Mouse (Mus musculus): ENCODE data around the gene Gstm5. TPM values are rescaled to one million over a fixed set of nuclear protein-coding genes. Genes with fewer than 3 reads are reported as not detected.

The Gstm5 gene
- polyA plus RNA-seq, 1 experiment from 2014 or later = 196 TPM

DNA sequence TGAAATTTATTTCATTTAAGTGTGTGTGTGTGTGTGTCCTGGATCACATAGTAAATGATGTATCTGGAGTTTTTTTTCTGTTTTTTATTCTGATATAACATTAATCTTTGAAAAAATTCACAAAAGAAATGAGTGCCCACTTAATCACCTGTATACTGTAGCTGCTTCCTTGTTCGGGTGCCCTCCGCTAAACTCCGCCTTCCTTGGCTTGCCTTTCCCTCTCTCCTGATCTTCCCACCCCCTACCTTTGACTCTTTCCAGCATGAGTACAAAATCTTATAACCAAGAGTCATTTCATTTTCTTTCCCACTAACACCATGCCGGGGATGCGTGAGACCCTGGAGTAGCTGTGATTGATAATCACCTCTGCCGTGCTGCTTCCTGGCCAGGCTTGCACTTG, 36.5 kb downstream of the Gstm5 start:
- ATAC-seq (replicated peaks; ENCODE audit: low FRiP score, low TSS enrichment, low read depth) (peak; percentile 7; the same call in 1 of the 2 replicates), DNase-seq (ENCODE audit: low spot score) (no peak)
- Histone ChIP-seq H3K9ac (ENCODE audit: low read length) (no peak overlapping the region), H3K27me3 (replicated peaks; ENCODE audit: control insufficient read depth, insufficient read depth, low read length) (no peaks in the 10 kb centered on the region), H3K9me3 (ENCODE audit: control insufficient read depth, low read length) (no peaks in the 10 kb centered on the region), H3K4me3 (ENCODE audit: low read depth, low read length) (no peak overlapping the region), H3K27ac (ENCODE audit: low read depth) (no peak overlapping the region), H3K36me3 (ENCODE audit: control insufficient read depth, insufficient read depth, low read length) (no peaks in the 10 kb centered on the region), H3K4me2 (ENCODE audit: low read length) (no peak overlapping the region), H3K4me1 (replicated peaks; ENCODE audit: control insufficient read depth, insufficient read depth, low read length) (no peaks in the 10 kb centered on the region)
- 64% methylated on average over 6 of the region's 6 CpGs for WGBS

DNA sequence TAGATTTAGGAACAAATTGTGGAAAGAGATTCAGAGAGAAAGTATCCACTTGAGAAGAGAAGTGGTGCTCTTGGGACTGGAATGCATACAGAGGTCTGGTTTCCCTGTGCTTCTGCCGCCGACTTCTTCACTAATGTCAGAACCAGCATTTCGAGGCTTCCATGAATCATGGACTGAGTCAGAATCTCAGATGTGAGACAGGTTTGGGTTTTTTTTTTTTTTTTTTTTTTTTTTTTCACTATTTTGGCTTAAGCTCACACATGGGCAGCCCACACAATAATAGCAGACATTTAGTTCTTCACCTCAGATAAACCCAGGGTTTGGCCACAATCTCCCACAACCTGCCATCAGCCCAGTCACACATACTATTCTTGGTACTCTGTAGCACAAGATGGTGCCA, 39.6 kb downstream of the Gstm5 start:
- ATAC-seq (replicated peaks; ENCODE audit: low FRiP score, low TSS enrichment, low read depth) = no peak
- H3K9ac ChIP-seq (ENCODE audit: low read length) = no peak overlapping the region
- H3K4me1 ChIP-seq (replicated peaks; ENCODE audit: control insufficient read depth, insufficient read depth, low read length) = no peaks in the 10 kb centered on the region
- H3K27ac ChIP-seq (ENCODE audit: low read depth) = no peak overlapping the region
- no peak for DNase-seq (ENCODE audit: low spot score)
- H3K4me2 ChIP-seq (ENCODE audit: low read length) = no peak overlapping the region
- 82% methylated on average over 3 of the region's 3 CpGs for WGBS
- H3K27me3 ChIP-seq (replicated peaks; ENCODE audit: control insufficient read depth, insufficient read depth, low read length) = no peaks in the 10 kb centered on the region
- H3K36me3 ChIP-seq (ENCODE audit: control insufficient read depth, insufficient read depth, low read length) = no peaks in the 10 kb centered on the region
- H3K9me3 ChIP-seq (ENCODE audit: control insufficient read depth, low read length) = no peaks in the 10 kb centered on the region
- no peak overlapping the region for H3K4me3 ChIP-seq (ENCODE audit: low read depth, low read length)

DNA sequence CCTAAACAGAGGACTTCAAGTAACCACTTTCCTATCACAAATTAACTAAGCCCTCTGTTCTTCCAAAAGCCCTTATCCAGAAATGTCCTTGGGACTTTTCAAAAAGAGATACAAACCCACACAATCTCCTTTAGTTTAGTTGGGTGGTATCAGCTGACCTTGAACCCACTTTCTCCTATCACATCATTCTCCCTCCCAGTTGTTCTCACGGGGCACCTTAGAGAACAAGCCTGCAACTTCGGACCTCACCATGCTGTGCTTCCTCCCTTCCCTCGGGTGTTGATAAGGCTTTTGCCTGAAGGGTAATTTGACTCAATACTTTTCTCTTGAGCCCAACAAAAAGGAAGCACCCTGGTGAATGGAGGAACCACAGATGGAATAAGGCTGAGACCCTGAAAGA, 40.3 kb downstream of the Gstm5 start:
- Histone ChIP-seq H3K27ac (ENCODE audit: low read depth) (no peak overlapping the region), H3K4me3 (ENCODE audit: low read depth, low read length) (no peak overlapping the region), H3K9me3 (ENCODE audit: control insufficient read depth, low read length) (no peaks in the 10 kb centered on the region), H3K4me2 (ENCODE audit: low read length) (no peak overlapping the region), H3K27me3 (replicated peaks; ENCODE audit: control insufficient read depth, insufficient read depth, low read length) (no peaks in the 10 kb centered on the region), H3K36me3 (ENCODE audit: control insufficient read depth, insufficient read depth, low read length) (no peaks in the 10 kb centered on the region), H3K9ac (ENCODE audit: low read length) (no peak overlapping the region), H3K4me1 (replicated peaks; ENCODE audit: control insufficient read depth, insufficient read depth, low read length) (no peaks in the 10 kb centered on the region)
- ATAC-seq (replicated peaks; ENCODE audit: low FRiP score, low TSS enrichment, low read depth) (no peak), DNase-seq (ENCODE audit: low spot score) (no peak)
- 61% methylated on average over 3 of the region's 3 CpGs for WGBS

DNA sequence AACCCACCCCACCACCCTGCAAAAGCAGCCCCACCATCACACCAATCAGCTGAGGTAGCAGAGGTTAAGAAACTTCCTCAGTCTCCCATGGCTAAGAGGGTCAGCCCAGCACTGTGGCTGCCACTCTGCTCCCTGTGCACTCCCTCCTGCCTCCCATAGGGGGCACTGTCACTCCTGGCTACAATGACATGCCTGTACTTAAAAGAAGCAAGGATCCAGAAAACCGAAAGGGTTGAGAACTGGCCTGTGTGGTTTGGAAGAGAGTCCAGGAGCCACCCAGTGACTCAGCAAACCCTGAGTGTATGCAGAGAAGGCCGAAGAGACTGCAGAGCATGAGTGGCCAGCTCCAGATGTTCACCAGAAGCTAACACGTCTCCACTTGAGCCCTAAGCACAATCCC, 43.8 kb downstream of the Gstm5 start:
- ATAC-seq (replicated peaks; ENCODE audit: low FRiP score, low TSS enrichment, low read depth) = no peak
- Histone ChIP-seq H3K4me3 (ENCODE audit: low read depth, low read length) (no peak overlapping the region), H3K4me1 (replicated peaks; ENCODE audit: control insufficient read depth, insufficient read depth, low read length) (no peaks in the 10 kb centered on the region), H3K36me3 (ENCODE audit: control insufficient read depth, insufficient read depth, low read length) (no peaks in the 10 kb centered on the region), H3K9ac (ENCODE audit: low read length) (no peak overlapping the region), H3K4me2 (ENCODE audit: low read length) (no peak overlapping the region), H3K27ac (ENCODE audit: low read depth) (no peak overlapping the region), H3K9me3 (ENCODE audit: control insufficient read depth, low read length) (no peaks in the 10 kb centered on the region), H3K27me3 (replicated peaks; ENCODE audit: control insufficient read depth, insufficient read depth, low read length) (no peaks in the 10 kb centered on the region)
- 50% methylated on average over 3 of the region's 3 CpGs for WGBS
- peak; percentile 80 for DNase-seq (ENCODE audit: low spot score)

DNA sequence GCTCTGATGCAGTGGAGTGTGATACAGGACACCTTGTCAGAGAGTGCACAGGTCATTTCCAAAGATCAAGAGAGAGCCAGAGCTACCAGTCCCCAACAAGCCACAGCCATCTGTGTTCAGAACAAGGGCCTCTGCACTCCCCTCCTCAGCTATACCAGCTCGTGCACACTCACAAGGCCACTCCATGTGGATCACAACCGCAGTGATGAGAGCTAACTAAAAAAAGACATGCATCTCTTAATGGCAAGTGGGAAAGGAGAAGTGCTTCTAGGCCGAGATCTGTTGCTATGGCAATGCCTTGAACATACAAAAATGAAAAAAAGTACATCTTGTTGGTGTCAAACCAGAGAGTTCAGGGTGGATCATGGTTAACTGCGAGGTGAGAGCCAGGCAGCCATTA, 44.2 kb downstream of the Gstm5 start:
- DNase-seq (ENCODE audit: low spot score) (no peak), ATAC-seq (replicated peaks; ENCODE audit: low FRiP score, low TSS enrichment, low read depth) (no peak)
- H3K36me3 ChIP-seq (ENCODE audit: control insufficient read depth, insufficient read depth, low read length) = no peaks in the 10 kb centered on the region
- H3K4me2 ChIP-seq (ENCODE audit: low read length) = no peak overlapping the region
- no peaks in the 10 kb centered on the region for H3K27me3 ChIP-seq (replicated peaks; ENCODE audit: control insufficient read depth, insufficient read depth, low read length)
- no peak overlapping the region for H3K4me3 ChIP-seq (ENCODE audit: low read depth, low read length)
- WGBS = 79% methylated on average over 4 of the region's 4 CpGs
- no peak overlapping the region for H3K27ac ChIP-seq (ENCODE audit: low read depth)
- no peaks in the 10 kb centered on the region for H3K9me3 ChIP-seq (ENCODE audit: control insufficient read depth, low read length)
- no peaks in the 10 kb centered on the region for H3K4me1 ChIP-seq (replicated peaks; ENCODE audit: control insufficient read depth, insufficient read depth, low read length)
- H3K9ac ChIP-seq (ENCODE audit: low read length) = no peak overlapping the region

DNA sequence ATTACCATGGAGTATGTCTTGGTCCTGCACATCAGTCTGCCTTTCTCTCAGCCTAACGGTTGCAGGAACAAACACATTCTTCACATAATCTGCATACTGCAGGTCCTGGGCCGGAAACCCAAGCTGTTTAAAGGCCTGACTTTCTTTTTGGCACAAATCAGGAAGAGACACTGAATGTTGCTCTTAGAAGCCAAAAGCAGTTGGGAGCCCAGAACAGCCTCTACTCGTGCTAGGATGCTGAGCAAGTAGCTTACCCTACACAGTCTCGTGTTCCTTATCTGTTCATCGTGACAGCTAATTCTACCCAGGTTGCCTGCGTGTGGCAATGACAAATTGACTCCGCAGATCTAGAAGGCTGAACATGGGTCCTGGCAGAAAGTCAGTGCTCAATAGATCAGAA, 44.9 kb downstream of the Gstm5 start:
- Histone ChIP-seq H3K4me2 (ENCODE audit: low read length) (no peak overlapping the region), H3K4me3 (ENCODE audit: low read depth, low read length) (no peak overlapping the region), H3K36me3 (ENCODE audit: control insufficient read depth, insufficient read depth, low read length) (no peaks in the 10 kb centered on the region), H3K27ac (ENCODE audit: low read depth) (no peak overlapping the region), H3K9me3 (ENCODE audit: control insufficient read depth, low read length) (no peaks in the 10 kb centered on the region), H3K4me1 (replicated peaks; ENCODE audit: control insufficient read depth, insufficient read depth, low read length) (no peaks in the 10 kb centered on the region), H3K27me3 (replicated peaks; ENCODE audit: control insufficient read depth, insufficient read depth, low read length) (no peaks in the 10 kb centered on the region), H3K9ac (ENCODE audit: low read length) (no peak overlapping the region)
- ATAC-seq (replicated peaks; ENCODE audit: low FRiP score, low TSS enrichment, low read depth) (no peak), DNase-seq (ENCODE audit: low spot score) (no peak)
- 54% methylated on average over 7 of the region's 7 CpGs for WGBS

DNA sequence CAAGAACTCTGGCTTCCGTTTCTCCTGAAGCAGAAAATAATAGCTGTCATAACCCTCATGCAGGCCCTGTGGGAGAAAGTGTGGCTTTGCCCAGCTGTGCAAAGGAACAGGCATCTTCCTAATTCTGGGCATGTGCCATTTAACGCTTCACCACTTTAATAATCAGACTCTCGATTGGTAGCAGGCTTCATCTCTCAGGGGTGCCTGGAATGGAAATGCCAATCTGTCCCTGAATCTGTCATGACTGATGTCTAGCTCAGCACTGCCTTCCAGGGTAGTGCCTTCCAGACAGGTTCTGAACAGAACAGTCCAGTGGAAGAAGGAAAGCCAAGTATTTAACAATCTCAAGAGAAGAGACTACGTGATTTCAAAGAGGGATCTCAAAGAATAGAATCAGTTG, 45.6 kb downstream of the Gstm5 start:
- ATAC-seq (replicated peaks; ENCODE audit: low FRiP score, low TSS enrichment, low read depth) (no peak), DNase-seq (ENCODE audit: low spot score) (no peak)
- Histone ChIP-seq H3K27me3 (replicated peaks; ENCODE audit: control insufficient read depth, insufficient read depth, low read length) (no peaks in the 10 kb centered on the region), H3K9me3 (ENCODE audit: control insufficient read depth, low read length) (no peaks in the 10 kb centered on the region), H3K27ac (ENCODE audit: low read depth) (no peak overlapping the region), H3K4me2 (ENCODE audit: low read length) (no peak overlapping the region), H3K9ac (ENCODE audit: low read length) (no peak overlapping the region), H3K4me3 (ENCODE audit: low read depth, low read length) (no peak overlapping the region), H3K36me3 (ENCODE audit: control insufficient read depth, insufficient read depth, low read length) (no peaks in the 10 kb centered on the region), H3K4me1 (replicated peaks; ENCODE audit: control insufficient read depth, insufficient read depth, low read length) (no peaks in the 10 kb centered on the region)
- WGBS = 86% methylated on average over 4 of the region's 4 CpGs

DNA sequence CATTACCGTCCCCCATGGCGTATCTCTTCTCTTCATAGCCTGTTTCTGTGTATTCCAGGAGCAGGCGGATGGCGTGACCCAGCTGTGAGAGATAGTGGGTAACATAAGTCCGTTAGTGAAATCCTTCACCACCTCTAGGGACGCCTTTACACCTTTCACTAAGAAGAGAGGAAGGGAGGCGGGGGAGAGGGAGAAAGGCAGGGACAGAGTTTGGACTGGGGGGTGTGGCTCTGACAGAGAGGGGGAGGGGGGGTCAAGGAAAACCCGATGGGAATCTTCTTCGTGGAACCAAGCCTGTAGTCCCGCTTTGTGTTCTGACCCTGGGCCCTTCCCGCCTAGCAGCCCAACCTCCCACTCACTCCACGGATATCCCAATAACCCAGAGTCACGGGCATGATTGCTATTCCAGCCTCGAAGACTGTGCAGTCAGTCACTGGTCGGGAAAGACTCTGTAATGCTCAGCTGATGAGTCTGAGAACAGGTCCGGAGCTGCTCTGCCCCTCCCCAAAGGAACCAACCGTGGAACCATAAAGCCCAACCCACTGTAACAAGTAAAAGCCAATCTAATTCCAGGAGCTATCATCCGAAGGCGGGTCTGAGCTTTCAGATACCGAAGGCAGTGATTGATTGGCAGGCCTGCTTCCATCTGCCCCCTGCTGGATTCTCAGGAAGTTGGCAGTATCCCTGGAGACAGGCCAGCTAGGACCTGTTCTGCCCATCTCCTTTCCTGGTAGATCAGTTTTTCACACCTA, 47.8 kb downstream of the Gstm5 start, which contains the start of gene Gstm6:
TSS of gene Gstm6 (minus strand) at position 511 of the 752 bp plus-strand sequence.
- ATAC-seq (replicated peaks; ENCODE audit: low FRiP score, low TSS enrichment, low read depth) = peak; percentile 71
- Histone ChIP-seq H3K27ac (ENCODE audit: low read depth) (no peak within 1 kb of the TSS), H3K36me3 (ENCODE audit: control insufficient read depth, insufficient read depth, low read length) (no peaks in the 10 kb centered on the region), H3K4me2 (ENCODE audit: low read length) (peak within 1 kb of the TSS; percentile 42), H3K27me3 (replicated peaks; ENCODE audit: control insufficient read depth, insufficient read depth, low read length) (no peaks in the 10 kb centered on the region), H3K4me3 (ENCODE audit: low read depth, low read length) (no peak within 1 kb of the TSS), H3K4me1 (replicated peaks; ENCODE audit: control insufficient read depth, insufficient read depth, low read length) (no peaks in the 10 kb centered on the region), H3K9ac (ENCODE audit: low read length) (no peak within 1 kb of the TSS), H3K9me3 (ENCODE audit: control insufficient read depth, low read length) (no peaks in the 10 kb centered on the region)
- WGBS = 17% methylated on average over 20 of the region's 20 CpGs
- DNase-seq (ENCODE audit: low spot score) = peak; percentile 59

DNA sequence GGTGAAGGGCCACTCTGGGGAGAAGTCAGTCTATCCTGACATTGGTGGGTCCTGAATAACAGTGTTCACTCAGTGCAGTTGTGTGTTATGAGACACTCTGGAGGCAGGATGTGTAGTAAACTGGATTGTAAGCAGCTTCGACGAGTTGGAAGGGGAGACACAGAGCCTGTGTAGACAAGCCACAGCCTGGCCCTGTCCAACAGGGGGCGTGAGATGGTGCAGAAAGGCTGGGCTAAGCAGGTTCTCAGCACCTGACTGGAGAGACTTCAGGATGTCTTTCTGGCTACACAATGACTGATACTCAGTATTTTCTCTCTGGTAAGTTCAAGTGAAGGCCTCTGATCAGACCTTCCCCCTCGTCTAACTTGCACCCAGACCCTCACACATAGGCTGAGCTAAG, 50.1 kb downstream of the Gstm5 start:
- no peak overlapping the region for H3K4me2 ChIP-seq (ENCODE audit: low read length)
- no peaks in the 10 kb centered on the region for H3K4me1 ChIP-seq (replicated peaks; ENCODE audit: control insufficient read depth, insufficient read depth, low read length)
- no peak overlapping the region for H3K4me3 ChIP-seq (ENCODE audit: low read depth, low read length)
- no peaks in the 10 kb centered on the region for H3K9me3 ChIP-seq (ENCODE audit: control insufficient read depth, low read length)
- no peak overlapping the region for H3K9ac ChIP-seq (ENCODE audit: low read length)
- 56% methylated on average over 4 of the region's 4 CpGs for WGBS
- H3K36me3 ChIP-seq (ENCODE audit: control insufficient read depth, insufficient read depth, low read length) = no peaks in the 10 kb centered on the region
- no peak for ATAC-seq (replicated peaks; ENCODE audit: low FRiP score, low TSS enrichment, low read depth)
- H3K27me3 ChIP-seq (replicated peaks; ENCODE audit: control insufficient read depth, insufficient read depth, low read length) = no peaks in the 10 kb centered on the region
- H3K27ac ChIP-seq (ENCODE audit: low read depth) = no peak overlapping the region
- DNase-seq (ENCODE audit: low spot score) = no peak

Measured in intestine, embryonic 14.5 days (tissue).